Mouse (Mus musculus) hindbrain, embryonic 12.5 days (tissue): ENCODE measurements at regions not wholly inside any gene's neighbourhood (a gene's known extent, or its start where the extent isn't known, plus 50 kb on each side); places are given as distances from the start of the nearest gene placed in this dataset.

ENCODE experiments used
- ATAC-seq: fragments of 200-750 bp; cut with Nextera tagmentation; 2 replicates; pipeline ENCODE4 v1.8.0; 2017; ENCODE audit warnings: moderate TSS enrichment; ENCODE audit not compliant: low FRiP score
- H3K27ac ChIP-seq: fragments of 300-500 bp; sonication (generic); 2 replicates; pipeline ENCODE4 v1.5.1; 2016; ENCODE audit warnings: mild to moderate bottlenecking
- H3K27me3 ChIP-seq: fragments of 300-500 bp; sonication (generic); 2 replicates; pipeline ENCODE4 v1.6.1; 2016; ENCODE audit warnings: mild to moderate bottlenecking
- H3K36me3 ChIP-seq: fragments of 300-500 bp; sonication (generic); 2 replicates; pipeline ENCODE4 v1.6.1; 2016; ENCODE audit warnings: mild to moderate bottlenecking
- H3K4me1 ChIP-seq: fragments of 300-500 bp; sonication (generic); 2 replicates; pipeline ENCODE4 v1.6.1; 2016
- H3K4me2 ChIP-seq: fragments of 300-500 bp; sonication (generic); replicated peaks from 2 replicates; pipeline ENCODE4 v1.6.1; 2016; ENCODE audit warnings: mild to moderate bottlenecking
- H3K4me3 ChIP-seq: fragments of 300-500 bp; sonication (generic); 2 replicates; pipeline ENCODE4 v1.5.1; 2016; ENCODE audit warnings: mild to moderate bottlenecking
- H3K9ac ChIP-seq: fragments of 300-500 bp; sonication (generic); 2 replicates; pipeline ENCODE4 v1.6.1; 2016; ENCODE audit warnings: mild to moderate bottlenecking, moderate library complexity
- H3K9me3 ChIP-seq: fragments of 300-500 bp; sonication (generic); replicated peaks from 2 replicates; pipeline ENCODE4 v1.6.1; 2016; ENCODE audit warnings: mild to moderate bottlenecking
- WGBS: fragments of 180-500 bp; shearing (Covaris S2); methylation state at CpG from one replicate; pipeline ENCODE4 v1.1.7; 2016; 5-methylcytosine and 5-hydroxymethylcytosine counted together

- no peak overlapping the region for H3K9ac ChIP-seq
- H3K4me2 ChIP-seq = no peak overlapping the region
- H3K27me3 ChIP-seq = no peaks in the 10 kb centered on the region
- H3K9me3 ChIP-seq = no peaks in the 10 kb centered on the region
- no peak overlapping the region for H3K27ac ChIP-seq
- H3K4me3 ChIP-seq = no peak overlapping the region
- peaks cover 2% of the 10 kb centered on the region for H3K4me1 ChIP-seq
- no peak for ATAC-seq
- no peaks in the 10 kb centered on the region for H3K36me3 ChIP-seq
- WGBS = 90% methylated on average over 6 of the region's 6 CpGs
These were observed 78.3 kb upstream of the Bmp2k start for GRCm38 (mm10) chr5:96919149-96919548.

GRCm38 (mm10) chr5:96921037-96921436 is 76.5 kb upstream of the Bmp2k start:
- H3K27ac ChIP-seq = no peak overlapping the region
- H3K9me3 ChIP-seq = no peaks in the 10 kb centered on the region

GRCm38 (mm10) chr5:96921511-96921910 is 76.0 kb upstream of the Bmp2k start:
- ATAC-seq = no peak
- Histone ChIP-seq H3K4me3 (no peak overlapping the region), H3K4me2 (no peak overlapping the region), H3K27me3 (no peaks in the 10 kb centered on the region), H3K9me3 (no peaks in the 10 kb centered on the region), H3K4me1 (peaks cover 2% of the 10 kb centered on the region), H3K36me3 (no peaks in the 10 kb centered on the region), H3K9ac (no peak overlapping the region), H3K27ac (no peak overlapping the region)
- whole genome bisulfite sequencing = 83% methylated on average over 6 of the region's 6 CpGs

More at GRCm38 (mm10) chr5:96921037-96921436, 76.5 kb upstream of the Bmp2k start:
- Histone ChIP-seq H3K9ac (no peak overlapping the region), H3K36me3 (no peaks in the 10 kb centered on the region), H3K4me2 (no peak overlapping the region), H3K27me3 (no peaks in the 10 kb centered on the region), H3K4me1 (peaks cover 2% of the 10 kb centered on the region), H3K4me3 (no peak overlapping the region)
- ATAC-seq = no peak
- 84% methylated on average over 6 of the region's 6 CpGs for WGBS

GRCm38 (mm10) chr5:96921973-96922715 is 75.3 kb upstream of the Bmp2k start:
- H3K4me1 ChIP-seq = peaks cover 2% of the 10 kb centered on the region
- H3K9ac ChIP-seq = no peak overlapping the region
- H3K4me2 ChIP-seq = no peak overlapping the region
- H3K9me3 ChIP-seq = no peaks in the 10 kb centered on the region
- H3K36me3 ChIP-seq = no peaks in the 10 kb centered on the region
- no peak overlapping the region for H3K4me3 ChIP-seq
- 71% methylated on average over 11 of the region's 11 CpGs for WGBS
- H3K27me3 ChIP-seq = no peaks in the 10 kb centered on the region
- H3K27ac ChIP-seq = no peak overlapping the region
- ATAC-seq = no peak; the same call in 1 of the 2 replicates

- no peaks in the 10 kb centered on the region for H3K36me3 ChIP-seq
- H3K4me3 ChIP-seq = no peak overlapping the region
- H3K9me3 ChIP-seq = no peaks in the 10 kb centered on the region
- no peaks in the 10 kb centered on the region for H3K27me3 ChIP-seq
- H3K27ac ChIP-seq = no peak overlapping the region
- peaks cover 2% of the 10 kb centered on the region for H3K4me1 ChIP-seq
- no peak for ATAC-seq
- 53% methylated on average over 4 of the region's 4 CpGs for WGBS
- H3K9ac ChIP-seq = no peak overlapping the region
- H3K4me2 ChIP-seq = no peak overlapping the region
These were observed 74.8 kb upstream of the Bmp2k start for GRCm38 (mm10) chr5:96922716-96923076.

- Histone ChIP-seq H3K27me3 (no peaks in the 10 kb centered on the region), H3K36me3 (no peaks in the 10 kb centered on the region), H3K4me3 (no peak overlapping the region), H3K4me1 (peaks cover 2% of the 10 kb centered on the region; the same call in 1 of the 2 replicates), H3K27ac (no peak overlapping the region), H3K9me3 (no peaks in the 10 kb centered on the region), H3K4me2 (no peak overlapping the region), H3K9ac (no peak overlapping the region)
- ATAC-seq = no peak
- WGBS = 85% methylated on average over 1 of the region's 1 CpGs
These were observed 74.0 kb upstream of the Bmp2k start for GRCm38 (mm10) chr5:96923526-96923925.

- no peak for ATAC-seq
- Histone ChIP-seq H3K36me3 (no peaks in the 10 kb centered on the region), H3K9ac (no peak overlapping the region), H3K4me1 (peaks cover 2% of the 10 kb centered on the region; the same call in 1 of the 2 replicates), H3K4me2 (no peak overlapping the region), H3K27ac (no peak overlapping the region), H3K4me3 (no peak overlapping the region), H3K27me3 (no peaks in the 10 kb centered on the region), H3K9me3 (no peaks in the 10 kb centered on the region)
- WGBS = 85% methylated on average over 7 of the region's 7 CpGs
These were observed 72.6 kb upstream of the Bmp2k start for GRCm38 (mm10) chr5:96924736-96925429.

- 67% methylated on average over 2 of the region's 2 CpGs for WGBS
- ATAC-seq = no peak
- no peaks in the 10 kb centered on the region for H3K36me3 ChIP-seq
These were observed 71.5 kb upstream of the Bmp2k start for GRCm38 (mm10) chr5:96925943-96926342.

GRCm38 (mm10) chr5:96931091-96931490 is 66.4 kb upstream of the Bmp2k start:
- H3K4me1 ChIP-seq = no peaks in the 10 kb centered on the region
- H3K27me3 ChIP-seq = no peaks in the 10 kb centered on the region
- H3K36me3 ChIP-seq = no peaks in the 10 kb centered on the region
- H3K27ac ChIP-seq = no peak overlapping the region
- no peaks in the 10 kb centered on the region for H3K9me3 ChIP-seq
- H3K4me3 ChIP-seq = no peak overlapping the region
- ATAC-seq = no peak
- 57% methylated on average over 2 of the region's 2 CpGs for WGBS
- H3K9ac ChIP-seq = no peak overlapping the region
- H3K4me2 ChIP-seq = no peak overlapping the region

More at GRCm38 (mm10) chr5:96925943-96926342, 71.5 kb upstream of the Bmp2k start:
- H3K4me3 ChIP-seq = no peak overlapping the region
- H3K27ac ChIP-seq = no peak overlapping the region
- no peak overlapping the region for H3K9ac ChIP-seq
- H3K4me1 ChIP-seq = peaks cover 2% of the 10 kb centered on the region; the same call in 1 of the 2 replicates
- H3K9me3 ChIP-seq = no peaks in the 10 kb centered on the region
- H3K27me3 ChIP-seq = no peaks in the 10 kb centered on the region
- H3K4me2 ChIP-seq = no peak overlapping the region

GRCm38 (mm10) chr5:96931576-96932152 is 65.8 kb upstream of the Bmp2k start:
- no peak overlapping the region for H3K4me2 ChIP-seq
- H3K4me3 ChIP-seq = no peak overlapping the region
- H3K4me1 ChIP-seq = no peaks in the 10 kb centered on the region
- WGBS = 46% methylated on average over 4 of the region's 4 CpGs
- H3K9me3 ChIP-seq = no peaks in the 10 kb centered on the region
- H3K27me3 ChIP-seq = no peaks in the 10 kb centered on the region
- H3K36me3 ChIP-seq = no peaks in the 10 kb centered on the region
- ATAC-seq = no peak
- no peak overlapping the region for H3K9ac ChIP-seq
- H3K27ac ChIP-seq = no peak overlapping the region

- H3K27me3 ChIP-seq = no peaks in the 10 kb centered on the region
- no peak for ATAC-seq
- no peak overlapping the region for H3K9ac ChIP-seq
- peaks cover 14% of the 10 kb centered on the region for H3K4me1 ChIP-seq
- H3K36me3 ChIP-seq = no peaks in the 10 kb centered on the region
- H3K4me3 ChIP-seq = no peak overlapping the region
- H3K27ac ChIP-seq = no peak overlapping the region
- H3K9me3 ChIP-seq = no peaks in the 10 kb centered on the region
- no peak overlapping the region for H3K4me2 ChIP-seq
- 77% methylated on average over 3 of the region's 3 CpGs for WGBS
These were observed 61.2 kb upstream of the Bmp2k start for GRCm38 (mm10) chr5:96936239-96936638.

- H3K4me1 ChIP-seq = peaks cover 17% of the 10 kb centered on the region
- H3K4me2 ChIP-seq = no peak overlapping the region
- H3K27me3 ChIP-seq = no peaks in the 10 kb centered on the region
- no peak overlapping the region for H3K27ac ChIP-seq
- no peak overlapping the region for H3K4me3 ChIP-seq
- H3K9ac ChIP-seq = no peak overlapping the region
- no peaks in the 10 kb centered on the region for H3K9me3 ChIP-seq
- 89% methylated on average over 11 of the region's 11 CpGs for WGBS
- ATAC-seq = no peak
- H3K36me3 ChIP-seq = no peaks in the 10 kb centered on the region
These were observed 58.8 kb upstream of the Bmp2k start for GRCm38 (mm10) chr5:96938718-96939117.
